Mouse (Mus musculus): ENCODE measurements around the gene Rai1.

GRCm38 (mm10) chr11:60217467-60217866 is 112.7 kb downstream of the Rai1 start:
- TF ChIP-seq CTCF (conservative IDR thresholded peaks at IDR 0.05; ENCODE audit: low read length) (no peak), POU5F1 (IDR thresholded peaks at IDR 0.05; ENCODE audit: borderline replicate concordance, low read length) (no peak)

All from E14TG2a.4 (cell line).